In genomic region chr2:3753749-3754148, GRCm38 (mm10) we compare ENCODE assay signal across 9 mouse cellular contexts.
DNase-seq lines count a peak whose midpoint lies in the region; ATAC-seq and TF ChIP-seq lines count a peak whose summit lies in the region.
"Had no signal": no experiment of that assay in that cellular context is flagged by ENCODE, and none has a peak within 500 bp of the region (broad histone marks: within the 10 kb centered on the region; RNA-seq: fewer than 3 reads in every experiment).

No protein-coding gene starts in this region.

- no peak for TF ChIP-seq EP300 in liver, postnatal 0 days (IDR thresholded peaks at IDR 0.05; ENCODE audit: low read depth)

- ATAC-seq in forebrain, embryonic 11.5 days (replicated peaks; ENCODE audit: low FRiP score), result no peak
- ATAC-seq in forebrain, embryonic 15.5 days (replicated peaks), result peak; percentile 62
- ATAC-seq in liver, postnatal 0 days, result no peak

- H3K36me3 ChIP-seq in forebrain, embryonic 11.5 days (ENCODE audit: control insufficient read depth, insufficient read depth, low read length), result no peaks in the 10 kb centered on the region
- H3K36me3 ChIP-seq in forebrain, embryonic 10.5 days (replicated peaks), result no peaks in the 10 kb centered on the region
- no peaks in the 10 kb centered on the region for H3K36me3 ChIP-seq in forebrain, embryonic 15.5 days
- H3K36me3 ChIP-seq in liver, postnatal 0 days (replicated peaks; ENCODE audit: insufficient read depth, low read length), result 0 out of 2 replicates have a peak, but pooled peaks cover 3% of the 10 kb centered on the region

- H3K9me3 ChIP-seq in forebrain, embryonic 11.5 days (ENCODE audit: control insufficient read depth, low read length), result no peaks in the 10 kb centered on the region
- H3K9me3 ChIP-seq in forebrain, embryonic 10.5 days, result no peaks in the 10 kb centered on the region
- H3K9me3 ChIP-seq in forebrain, embryonic 15.5 days, result no peaks in the 10 kb centered on the region
- H3K9me3 ChIP-seq in liver, postnatal 0 days (ENCODE audit: low read length), result no peaks in the 10 kb centered on the region

- H3K27ac ChIP-seq in forebrain, embryonic 11.5 days (ENCODE audit: low read depth, low read length), result no peak overlapping the region
- no peak overlapping the region for H3K27ac ChIP-seq in forebrain, embryonic 10.5 days
- H3K27ac ChIP-seq in forebrain, embryonic 15.5 days (replicated peaks), result peak overlapping the region; percentile 66
- H3K27ac ChIP-seq in liver, postnatal 0 days (ENCODE audit: low read depth), result no peak overlapping the region

- no peak overlapping the region for H3K4me2 ChIP-seq in forebrain, embryonic 11.5 days (ENCODE audit: low read depth, low read length, severe bottlenecking)
- no peak overlapping the region for H3K4me2 ChIP-seq in forebrain, embryonic 15.5 days (replicated peaks)
- no peak overlapping the region for H3K4me2 ChIP-seq in liver, postnatal 0 days (ENCODE audit: low read depth, low read length)

- peak; percentile 40 for DNase-seq in forebrain, embryonic 11.5 days (ENCODE audit: low spot score)
- DNase-seq in forebrain, embryonic 10.5 days (ENCODE audit: extremely low spot score, low spot score), result no peak
- peak; percentile 10 for DNase-seq in lung, postnatal 14 days
- DNase-seq in lung, postnatal 10 days, result no peak
- DNase-seq in natural killer cell, adult 2 months (ENCODE audit: low spot score in 2 of 2), result peak; percentile 54 to 65
- DNase-seq in liver, postnatal 0 days, result no peak
- DNase-seq in embryo, embryonic 9.5 days (ENCODE audit: extremely low spot score), result no peak
- DNase-seq: kidney, postnatal 36 days had no signal

- 65% methylated on average over 2 of the region's 2 CpGs for WGBS in forebrain, embryonic 11.5 days
- WGBS in forebrain, embryonic 10.5 days, result 90% methylated on average over 2 of the region's 2 CpGs
- 6% methylated on average over 2 of the region's 2 CpGs for WGBS in forebrain, embryonic 15.5 days
- 0% methylated on average over 2 of the region's 2 CpGs for WGBS in liver, postnatal 0 days (ENCODE audit: insufficient replicate concordance)

- H3K4me3 ChIP-seq in forebrain, embryonic 11.5 days (ENCODE audit: low read depth, low read length), result no peak overlapping the region
- H3K4me3 ChIP-seq in forebrain, embryonic 10.5 days, result no peak overlapping the region
- H3K4me3 ChIP-seq in forebrain, embryonic 15.5 days, result no peak overlapping the region
- no peak overlapping the region for H3K4me3 ChIP-seq in liver, postnatal 0 days (ENCODE audit: low read depth, low read length)

- no peak for TF ChIP-seq CTCF in liver, postnatal 0 days (IDR thresholded peaks at IDR 0.05; ENCODE audit: low read depth)

- 0 out of 2 replicates have a peak, but pooled peaks cover 2% of the 10 kb centered on the region for H3K4me1 ChIP-seq in forebrain, embryonic 11.5 days (replicated peaks; ENCODE audit: control insufficient read depth, insufficient read depth, low read length)
- peaks cover 27% of the 10 kb centered on the region for H3K4me1 ChIP-seq in forebrain, embryonic 10.5 days
- peaks cover 40% of the 10 kb centered on the region for H3K4me1 ChIP-seq in forebrain, embryonic 15.5 days
- H3K4me1 ChIP-seq in liver, postnatal 0 days (ENCODE audit: insufficient read depth), result peaks cover 24% of the 10 kb centered on the region

- no peak overlapping the region for H3K9ac ChIP-seq in forebrain, embryonic 11.5 days (ENCODE audit: low read length)
- no peak overlapping the region for H3K9ac ChIP-seq in forebrain, embryonic 15.5 days (replicated peaks)
- no peak overlapping the region for H3K9ac ChIP-seq in liver, postnatal 0 days (replicated peaks)

- H3K27me3 ChIP-seq in forebrain, embryonic 11.5 days (ENCODE audit: control insufficient read depth, insufficient read depth, low read length), result no peaks in the 10 kb centered on the region
- H3K27me3 ChIP-seq in forebrain, embryonic 10.5 days (ENCODE audit: poor library complexity, severe bottlenecking), result no peaks in the 10 kb centered on the region
- H3K27me3 ChIP-seq in forebrain, embryonic 15.5 days, result no peaks in the 10 kb centered on the region
- no peaks in the 10 kb centered on the region for H3K27me3 ChIP-seq in liver, postnatal 0 days (ENCODE audit: insufficient read depth, low read length)

Comparison
In these comparisons a context has a peak if more than half of its experiments do, and no peak if none do; other contexts are left out.
1. DNase-seq: peak in forebrain, embryonic 11.5 days (single experiment), lung, postnatal 14 days (single experiment) and natural killer cell, adult 2 months (2 of 2); none in forebrain, embryonic 10.5 days (single experiment), lung, postnatal 10 days (single experiment), liver, postnatal 0 days (single experiment) and embryo, embryonic 9.5 days (single experiment).